Mouse (Mus musculus) spleen, adult 2 months (tissue): ENCODE results near the gene Tdrd9.

ENCODE experiments used
- CTCF ChIP-seq: fragments of 200-500 bp; IDR thresholded peaks from 2 replicates; pipeline ENCODE4 v1.5.1; 2011; ENCODE audit warnings: mild to moderate bottlenecking, inconsistent platforms; ENCODE audit not compliant: insufficient read depth, insufficient read length, insufficient replicate concordance; ENCODE audit errors: extremely low read depth
- POLR2A ChIP-seq: fragments of 200-500 bp; IDR thresholded peaks from 2 replicates; pipeline ENCODE4 v1.6.1; 2011; ENCODE audit warnings: low read depth, low read length, inconsistent platforms

GRCm38 (mm10) chr12:111977138-111977537 lies 5.8 kb downstream of the Tdrd9 start:
- no peak for TF ChIP-seq POLR2A
- no peak for TF ChIP-seq CTCF
